Mouse (Mus musculus): ENCODE data around the gene Adamts20.

- TF ChIP-seq CTCF (conservative IDR thresholded peaks at IDR 0.05; ENCODE audit: low read length) (no peak), NANOG (IDR thresholded peaks at IDR 0.05; ENCODE audit: borderline replicate concordance, low read length) (no peak), POU5F1 (IDR thresholded peaks at IDR 0.05; ENCODE audit: borderline replicate concordance, low read length) (no peak)
Observed at GRCm38 (mm10) chr15:94235190-94235589, 230.0 kb downstream of the Adamts20 start.

Data from E14TG2a.4 (cell line).